Mouse (Mus musculus): ENCODE results near the gene Dhrs4.

The Dhrs4 gene

DNA sequence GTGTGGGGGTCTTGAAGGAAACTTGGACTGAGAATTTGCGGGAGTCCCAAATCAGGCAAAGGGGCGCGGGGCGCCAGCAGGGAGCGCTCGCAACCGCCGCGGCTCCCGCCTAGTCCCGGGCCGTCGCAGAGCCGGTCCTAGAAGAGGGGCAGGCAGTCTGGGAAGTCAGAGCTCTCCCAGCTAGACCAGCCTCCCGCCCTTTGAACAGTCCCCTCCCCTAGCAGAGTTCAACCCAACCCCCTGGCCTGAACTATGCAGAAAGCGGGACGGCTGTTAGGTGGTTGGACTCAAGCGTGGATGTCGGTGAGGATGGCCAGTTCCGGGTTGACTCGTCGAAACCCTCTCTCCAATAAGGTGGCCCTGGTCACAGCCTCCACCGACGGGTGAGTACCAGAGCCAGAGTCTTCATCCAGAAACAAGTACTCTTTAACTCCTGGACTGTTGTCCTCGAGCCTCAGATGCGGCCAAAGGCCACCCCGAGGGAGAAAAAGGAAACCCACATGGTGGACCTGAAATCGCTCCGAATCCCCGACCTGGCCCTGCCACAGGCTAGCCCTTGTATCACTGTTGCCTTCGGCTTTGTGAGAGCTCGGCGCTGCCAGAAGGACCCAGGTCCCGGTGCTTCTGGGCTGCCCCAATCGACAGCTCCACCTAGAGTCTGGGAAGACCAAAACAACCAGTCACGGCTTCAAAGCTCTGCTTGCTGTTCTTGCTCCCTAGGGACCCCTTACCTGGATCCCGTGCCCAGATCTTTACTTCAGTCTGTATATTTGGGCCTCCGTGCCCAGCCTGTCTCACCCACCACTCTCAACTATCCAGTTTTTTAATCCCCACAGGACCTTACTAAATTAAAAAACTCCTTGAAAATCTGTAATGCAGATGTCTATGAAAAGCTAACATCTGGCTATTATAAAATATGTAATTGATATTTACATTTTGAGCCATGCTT is at the start of gene Dhrs4:
Gene Dhrs4, plus strand, starts transcription at position 108 of the 949 bp plus-strand sequence.
- DNase-seq (ENCODE audit: low spot score), result peak; percentile 90

- no peak for DNase-seq (ENCODE audit: low spot score)
Observed at GRCm38 (mm10) chr14:55430255-55430654, 48.3 kb upstream of the Dhrs4 start.

- no peak for DNase-seq (ENCODE audit: low spot score)
Observed at GRCm38 (mm10) chr14:55433052-55433451, 45.5 kb upstream of the Dhrs4 start.

DNA sequence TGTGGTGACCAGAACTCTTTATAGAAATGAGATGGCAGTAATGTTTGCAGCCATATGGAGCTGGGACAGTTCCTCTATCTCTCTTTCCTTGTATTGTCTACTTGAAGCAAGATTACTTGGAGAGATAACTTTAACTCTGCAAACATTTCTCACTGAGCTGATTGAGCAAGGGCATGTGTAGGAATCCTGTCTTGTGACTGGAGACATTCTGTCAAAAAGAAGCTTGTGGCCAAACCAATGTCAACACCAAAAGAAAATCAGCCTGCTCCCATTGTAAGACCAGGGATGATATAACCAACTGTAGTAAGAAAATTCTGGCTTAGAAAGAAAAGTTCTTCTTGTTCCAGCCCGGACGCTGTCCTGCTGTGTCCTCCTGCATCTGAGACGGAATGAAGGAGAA is 43.7 kb upstream of the Dhrs4 start:
- DNase-seq (ENCODE audit: low spot score), result peak; percentile 38

DNA sequence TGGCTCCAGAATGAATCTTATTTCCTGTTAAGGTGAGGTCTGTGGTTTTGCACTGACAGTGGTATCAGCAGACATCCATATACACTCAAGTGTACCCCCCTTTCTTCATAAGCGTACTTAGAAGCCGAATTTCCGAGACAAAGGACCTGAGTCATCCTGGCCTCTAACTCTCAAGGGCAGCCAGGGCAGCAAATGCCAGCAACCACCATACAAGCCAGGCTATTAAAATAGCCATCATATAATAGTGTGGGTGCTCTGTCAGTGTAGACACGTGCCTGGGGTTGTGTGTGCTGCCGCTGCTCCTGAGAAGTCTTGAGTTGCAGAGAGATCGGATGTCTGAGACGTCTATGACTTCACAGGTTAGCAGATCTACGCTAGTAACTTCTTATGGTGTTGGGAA is 41.4 kb upstream of the Dhrs4 start:
- DNase-seq (ENCODE audit: low spot score), result no peak

DNA sequence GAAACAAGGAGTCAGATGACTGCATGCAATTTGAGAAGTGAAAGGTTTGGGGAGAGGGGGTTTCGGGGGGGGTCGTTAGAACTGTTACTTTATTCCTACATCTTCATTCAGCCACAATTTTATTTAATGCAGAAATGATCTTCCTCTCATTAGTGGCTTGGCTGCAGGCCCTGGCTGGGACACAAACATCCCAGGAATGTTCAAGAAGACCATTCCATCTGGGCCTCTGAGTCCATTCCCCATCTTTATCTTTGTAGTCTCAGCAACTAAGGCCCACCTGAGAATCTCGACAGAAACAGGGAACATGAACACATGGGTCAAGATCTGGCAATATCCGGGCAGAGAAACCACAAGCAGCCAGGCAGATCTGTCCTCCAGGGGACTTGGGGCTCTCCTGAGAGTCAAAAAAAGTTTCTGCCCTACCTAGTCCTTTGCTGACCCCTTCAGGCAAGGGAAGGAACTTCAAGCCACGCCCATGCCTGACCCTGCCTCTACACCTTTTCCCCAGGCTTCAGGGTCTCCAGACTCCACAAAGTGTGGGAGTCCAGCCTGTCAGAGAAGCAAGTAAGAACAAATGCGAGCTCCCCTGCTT is 40.3 kb upstream of the Dhrs4 start:
- peak; percentile 18 for DNase-seq (ENCODE audit: low spot score)

GRCm38 (mm10) chr14:55457693-55458092 is 20.9 kb upstream of the Dhrs4 start:
- DNase-seq (ENCODE audit: low spot score), result no peak

DNA sequence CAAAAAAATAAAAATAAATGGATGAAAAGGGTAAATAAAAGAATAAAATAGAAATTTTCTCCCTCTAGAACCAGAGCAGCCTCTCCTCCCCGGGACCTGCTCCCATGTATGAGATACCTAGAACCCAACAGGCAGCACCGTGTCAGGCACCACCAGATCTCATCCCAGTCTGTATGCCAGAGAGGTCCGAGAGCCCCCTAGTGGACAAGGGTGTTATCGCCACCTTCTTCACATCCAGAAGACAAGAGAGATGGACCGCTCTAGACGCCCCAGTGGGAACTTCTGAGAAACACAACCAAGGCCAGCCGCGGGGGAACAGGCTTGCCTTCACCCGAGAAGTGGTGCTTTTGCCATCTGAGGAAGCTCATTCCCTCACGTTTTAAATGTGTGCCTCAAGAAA is 20.3 kb upstream of the Dhrs4 start:
- DNase-seq (ENCODE audit: low spot score), result peak; percentile 63

DNA sequence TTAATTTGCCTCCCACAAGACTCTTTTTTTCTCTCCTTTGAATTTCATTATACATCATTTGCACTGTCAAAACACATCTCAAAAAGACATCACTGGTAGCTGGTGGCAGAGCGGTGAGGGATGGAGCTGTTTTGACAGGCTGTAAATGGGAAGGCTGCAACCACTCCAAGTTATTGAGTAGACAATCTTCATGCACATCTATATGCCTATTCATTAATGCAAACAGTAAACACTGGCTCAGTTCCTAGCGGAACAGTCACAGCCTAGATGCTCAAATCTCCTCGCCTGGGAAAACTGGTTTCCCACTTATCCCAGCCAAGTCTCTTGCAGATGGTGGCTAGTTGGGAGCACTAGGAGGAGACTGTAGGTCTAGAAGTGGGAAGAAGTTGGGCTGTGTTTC is 19.8 kb upstream of the Dhrs4 start:
- DNase-seq (ENCODE audit: low spot score), result no peak

- DNase-seq (ENCODE audit: low spot score), result no peak
Observed at GRCm38 (mm10) chr14:55459796-55460195, 18.8 kb upstream of the Dhrs4 start.

DNA sequence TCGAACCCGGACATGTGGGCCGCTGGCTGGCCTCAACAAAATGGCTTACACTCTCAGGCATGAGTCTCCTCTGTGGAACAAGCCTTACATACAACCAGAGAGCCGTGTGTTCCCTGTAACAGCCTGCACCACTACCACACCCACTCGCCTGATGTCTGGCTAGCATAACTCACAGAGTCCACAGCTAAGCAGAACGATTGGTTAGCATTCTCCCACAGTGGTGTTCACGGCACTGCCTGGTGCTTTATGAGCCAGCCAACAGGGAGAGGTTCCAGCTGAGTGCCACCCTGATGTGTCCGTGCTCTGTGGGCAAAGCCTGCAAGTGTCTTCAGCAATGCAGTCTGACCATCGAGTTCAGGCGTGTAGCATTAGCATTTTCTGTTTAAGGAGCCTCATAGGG is 18.3 kb upstream of the Dhrs4 start:
- no peak for DNase-seq (ENCODE audit: low spot score)

DNA sequence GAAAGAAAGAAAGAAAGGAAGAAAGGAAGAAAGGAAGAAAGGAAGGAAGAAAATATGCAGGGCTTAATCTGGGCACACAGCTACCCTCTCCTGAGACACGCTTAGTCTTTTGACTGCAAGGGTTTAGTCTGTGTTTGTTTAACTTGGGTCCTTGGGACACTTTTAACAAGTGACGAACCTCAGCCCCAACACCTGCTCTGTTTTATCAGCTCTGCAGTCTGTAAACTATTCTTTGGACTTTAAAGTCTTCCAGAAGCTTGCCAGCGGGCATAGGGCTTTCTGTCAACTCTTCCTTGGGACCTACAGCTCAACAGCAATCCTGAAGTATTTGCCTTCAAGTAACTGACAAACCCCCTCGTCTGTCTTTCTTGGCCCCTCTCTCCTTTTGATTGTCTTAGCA is 16.8 kb upstream of the Dhrs4 start:
- peak; percentile 27 for DNase-seq (ENCODE audit: low spot score)

DNA sequence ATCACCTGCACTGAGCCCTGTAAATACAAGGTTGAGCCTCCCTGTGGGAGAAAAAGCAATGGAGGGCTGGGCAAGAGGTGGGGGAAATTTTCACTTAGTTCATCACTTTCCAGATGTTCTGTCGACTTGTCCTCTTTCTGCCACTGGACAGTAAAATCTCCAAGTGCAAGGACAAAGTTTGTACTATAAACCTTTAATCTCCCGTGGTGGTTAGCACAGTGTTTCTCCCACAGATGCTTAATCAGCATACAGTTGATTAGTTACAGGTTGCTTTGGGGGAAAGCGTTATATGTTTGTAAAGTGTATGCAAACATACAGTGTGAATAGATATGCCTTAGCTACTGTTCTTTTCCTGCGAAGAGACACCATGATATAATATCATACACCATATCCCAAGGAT is 12.1 kb upstream of the Dhrs4 start:
- no peak for DNase-seq (ENCODE audit: low spot score)

DNA sequence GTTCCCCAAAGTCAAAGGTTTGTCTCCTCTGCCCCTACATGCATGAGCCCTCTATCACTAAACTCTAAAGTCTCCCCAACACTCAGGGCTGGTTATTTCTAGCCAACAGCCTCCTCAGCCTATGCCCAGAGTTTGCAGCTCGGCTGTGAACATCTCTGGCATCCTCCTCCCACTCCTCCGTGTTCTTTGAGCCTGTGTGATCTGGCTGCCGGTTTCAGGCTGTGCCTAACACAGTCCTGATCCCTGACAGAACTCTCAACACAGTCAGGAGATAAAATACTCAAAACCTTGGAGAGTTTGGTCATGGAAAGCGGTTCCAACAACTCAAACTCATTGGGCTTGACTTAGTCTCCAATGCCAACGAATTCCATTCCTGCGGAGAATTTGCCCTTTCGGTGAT is 11.4 kb upstream of the Dhrs4 start:
- no peak for DNase-seq (ENCODE audit: low spot score)

DNA sequence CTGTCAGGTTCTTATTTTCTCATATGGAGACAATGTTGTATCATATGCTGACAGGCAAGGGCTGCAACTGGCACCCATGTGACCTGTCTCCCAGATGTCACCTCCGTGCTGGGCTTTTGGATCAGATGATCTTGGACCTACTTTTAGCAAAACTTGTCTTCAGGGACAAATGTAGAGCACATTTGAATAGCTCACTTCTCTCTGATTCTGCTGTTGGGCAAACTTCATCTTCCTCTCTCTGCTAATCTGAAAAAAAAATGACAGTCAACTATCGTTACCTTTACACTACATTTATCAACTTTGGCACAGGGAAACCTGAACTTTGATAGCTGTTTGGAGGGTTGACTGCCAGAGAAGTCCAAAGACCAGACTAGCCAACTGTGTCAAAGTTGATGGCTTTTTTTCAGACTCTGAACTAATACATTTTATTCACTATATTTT is 10.2 kb upstream of the Dhrs4 start:
- DNase-seq (ENCODE audit: low spot score), result no peak

DNA sequence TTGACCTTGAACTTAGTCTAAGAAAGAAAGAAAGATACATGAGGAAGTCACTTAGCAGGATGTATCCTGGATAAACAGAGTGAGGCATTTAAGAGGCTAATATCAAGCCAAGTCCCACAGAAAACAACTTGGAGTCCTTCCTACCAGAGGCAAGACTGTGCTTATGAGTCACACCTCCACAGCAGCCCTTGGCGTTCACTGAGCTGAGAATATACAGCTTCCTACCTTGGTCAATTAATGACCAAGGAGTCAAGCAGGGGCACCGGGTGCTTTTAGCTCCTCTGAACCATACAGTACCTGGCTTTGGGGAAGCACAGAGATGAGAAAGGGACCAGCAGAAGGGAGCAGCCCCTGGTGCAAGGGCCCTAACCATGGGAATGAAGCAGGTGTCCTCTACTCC is 9.5 kb upstream of the Dhrs4 start:
- no peak for DNase-seq (ENCODE audit: low spot score)

GRCm38 (mm10) chr14:55469821-55470220 is 8.7 kb upstream of the Dhrs4 start:
- no peak for DNase-seq (ENCODE audit: low spot score)

DNA sequence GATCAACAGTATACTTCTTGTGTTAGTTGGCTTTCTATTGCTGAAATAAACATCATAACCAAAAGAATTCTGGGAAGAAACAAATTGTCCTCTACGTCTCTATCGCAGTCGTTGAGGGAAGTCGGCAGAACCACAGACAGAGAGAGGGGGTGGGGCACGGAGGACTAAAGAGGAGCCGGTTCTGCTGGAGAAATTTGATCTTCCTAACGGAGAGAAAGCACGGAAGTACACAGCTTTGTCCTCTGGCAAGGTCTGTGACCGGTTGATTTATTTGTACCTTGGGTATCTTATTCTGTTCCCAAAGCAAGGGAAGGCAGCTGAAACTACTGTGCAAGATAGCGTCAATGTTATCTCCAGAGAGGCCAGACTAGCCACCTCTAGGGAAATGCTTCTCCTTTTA is 7.8 kb upstream of the Dhrs4 start:
- DNase-seq (ENCODE audit: low spot score), result no peak

DNA sequence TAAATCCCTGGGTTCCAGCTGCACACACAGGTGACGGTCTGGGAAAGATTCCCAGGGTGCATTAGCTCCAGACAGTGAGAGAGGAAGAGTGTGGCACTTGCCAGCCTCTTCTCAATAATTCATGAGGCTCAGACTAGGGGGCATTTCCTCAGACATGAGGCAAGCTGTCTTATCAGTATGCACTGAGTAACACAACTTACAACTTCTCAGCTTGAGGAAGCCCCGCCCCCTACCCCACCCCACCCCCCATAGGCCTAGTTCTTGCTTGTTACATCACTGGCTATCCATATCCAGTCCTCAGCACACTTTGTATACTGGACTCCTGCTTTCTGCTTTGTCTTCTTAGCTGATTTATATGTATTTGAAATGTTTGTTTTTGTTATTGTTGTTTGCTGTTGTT is 2.9 kb upstream of the Dhrs4 start:
- no peak for DNase-seq (ENCODE audit: low spot score)

DNA sequence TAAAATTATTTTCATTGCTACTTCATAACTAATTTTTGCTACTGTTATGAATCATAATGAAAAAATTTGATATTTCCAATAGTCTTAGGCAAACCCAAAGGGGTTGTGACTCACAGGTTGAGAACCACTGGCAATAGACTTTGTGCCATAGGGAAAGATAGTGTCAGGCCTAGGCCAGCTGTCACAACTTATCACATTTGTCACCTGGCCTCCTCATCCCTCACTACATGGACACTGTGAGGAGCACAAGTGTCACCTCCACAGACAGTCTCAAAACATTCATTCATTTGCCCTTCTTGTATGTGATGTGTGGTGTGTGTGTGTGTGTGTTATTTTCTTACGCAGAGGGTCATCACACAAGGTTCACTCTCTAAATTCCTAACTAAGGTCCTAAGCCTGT is 1.1 kb upstream of the Dhrs4 start:
- DNase-seq (ENCODE audit: low spot score), result no peak

DNA sequence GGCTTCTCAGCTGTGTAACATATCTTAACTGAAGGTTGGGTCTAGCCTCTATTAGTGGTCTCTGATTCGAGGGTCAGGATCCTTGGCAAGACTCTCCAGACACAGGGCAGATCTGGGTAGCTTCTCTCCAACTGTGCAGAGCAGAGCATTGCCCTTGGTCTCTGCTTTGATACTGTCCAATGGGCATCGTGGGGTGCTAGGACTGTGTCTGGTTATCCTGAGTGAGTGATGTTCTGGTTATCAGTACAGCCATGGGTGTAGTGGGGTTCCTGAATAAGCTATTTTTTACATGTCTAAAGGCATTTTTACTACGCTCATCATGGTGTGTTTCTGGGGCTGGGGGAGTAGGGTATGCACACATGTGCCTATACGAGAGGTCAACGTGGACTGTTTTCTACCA is 729 bp upstream of the Dhrs4 start:
- no peak for DNase-seq (ENCODE audit: low spot score)

DNA sequence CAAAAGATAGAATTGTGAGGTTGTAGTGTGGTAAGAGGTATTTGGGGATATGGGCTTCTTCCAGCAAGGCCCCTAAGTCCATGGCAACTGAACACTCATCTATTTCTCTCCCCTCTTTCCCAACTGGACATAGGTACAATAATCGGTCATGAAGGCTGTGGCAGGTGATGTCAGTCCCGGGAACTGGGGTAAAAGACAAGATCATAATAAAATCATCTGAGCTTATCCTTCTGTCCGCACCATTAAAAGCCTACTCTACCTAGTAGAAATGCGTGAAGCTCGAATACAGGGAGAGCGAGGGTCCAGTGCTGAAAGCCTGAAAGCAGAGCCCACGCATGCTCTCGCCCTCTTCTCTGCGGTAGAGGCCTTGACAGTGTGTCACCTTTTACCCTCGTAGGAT is 1.1 kb downstream of the Dhrs4 start:
- no peak for DNase-seq (ENCODE audit: low spot score)

GRCm38 (mm10) chr14:55484430-55485085 is 6.0 kb downstream of the Dhrs4 start:
- no peak for DNase-seq (ENCODE audit: low spot score)
